Mouse (Mus musculus) embryonic stem cell, embryonic (primary cell): ENCODE results near the gene Nlk.
"Not testable (repeated sequence)": the region's sequence is repeated elsewhere in the genome, so short reads cannot be mapped to it uniquely, and the experiment has no call there.

Experiments
- CTCF ChIA-PET, 4 experiments: fragments of 300-600 bp in 2 of 4; fragments of 350-600 bp in 2 of 4; sonication (Branson Sonifier 250); formaldehyde crosslinking; loops; one replicate each; lab custom pipeline; 2022; ENCODE audit warnings: inconsistent platforms in 2 of 4; lab: Charles Lee
- POLR2A ChIA-PET, 4 experiments: fragments of 300-600 bp in 2 of 4; fragments of 350-600 bp in 2 of 4; sonication (Branson Sonifier 250); formaldehyde crosslinking; loops; one replicate each; lab custom pipeline; 2022; ENCODE audit warnings: antibody characterized with exemption in 4 of 4, inconsistent platforms in 1 of 4; lab: Charles Lee

Gene Nlk

DNA sequence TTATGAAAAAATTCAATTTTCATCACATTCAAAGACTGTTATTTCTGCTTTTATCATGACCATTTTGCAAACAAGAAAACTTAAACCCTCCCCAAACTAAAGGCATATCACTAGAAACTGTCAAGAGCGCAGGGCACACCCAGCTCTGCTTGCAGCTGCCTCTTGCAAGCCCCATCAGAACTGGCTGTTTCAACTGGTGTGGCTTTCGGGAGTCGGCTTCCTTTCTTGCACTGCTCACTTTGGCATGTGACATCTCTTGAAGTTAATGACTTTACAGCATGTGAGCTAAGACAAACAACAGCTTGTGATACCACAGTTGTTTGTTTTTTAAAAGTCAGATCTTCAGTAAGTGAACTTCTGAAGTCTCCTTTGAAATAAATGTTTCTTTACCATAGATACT lies 72.8 kb downstream of the Nlk start:
- ChIA-PET POLR2A (no interaction called here), CTCF (interaction anchor here in 1 of 4 experiments (0.5 kb wide), 1 partner anchor 1176 kb away, joined by 3 read pairs; no protein-coding TSS in a partner anchor)

DNA sequence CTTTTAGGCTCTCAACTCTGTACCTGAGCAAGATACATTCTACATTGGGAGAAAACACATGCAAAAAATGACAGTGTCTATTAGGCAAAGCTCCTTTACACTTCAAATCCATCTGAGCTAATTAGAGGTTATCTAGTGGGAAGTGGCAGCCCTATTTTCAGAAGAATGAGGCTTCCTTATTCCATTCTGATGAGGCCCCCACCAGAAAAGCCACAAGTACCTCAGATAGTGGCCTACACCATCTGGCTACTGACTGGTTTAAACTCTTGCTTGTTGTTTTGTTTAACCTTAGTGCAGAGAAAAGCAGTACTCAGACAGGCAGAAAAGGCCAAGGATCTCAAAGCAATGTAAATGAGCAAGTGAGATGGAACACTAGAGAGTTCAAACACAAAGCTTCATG lies 75.2 kb downstream of the Nlk start:
- ChIA-PET POLR2A (interaction anchor here in 3 of 4 experiments (0.6 to 1.4 kb wide), 4 partner anchors 22 to 138 kb away, joined by 3 to 4 read pairs (median 4); no protein-coding TSS in a partner anchor), CTCF (no interaction called here)

DNA sequence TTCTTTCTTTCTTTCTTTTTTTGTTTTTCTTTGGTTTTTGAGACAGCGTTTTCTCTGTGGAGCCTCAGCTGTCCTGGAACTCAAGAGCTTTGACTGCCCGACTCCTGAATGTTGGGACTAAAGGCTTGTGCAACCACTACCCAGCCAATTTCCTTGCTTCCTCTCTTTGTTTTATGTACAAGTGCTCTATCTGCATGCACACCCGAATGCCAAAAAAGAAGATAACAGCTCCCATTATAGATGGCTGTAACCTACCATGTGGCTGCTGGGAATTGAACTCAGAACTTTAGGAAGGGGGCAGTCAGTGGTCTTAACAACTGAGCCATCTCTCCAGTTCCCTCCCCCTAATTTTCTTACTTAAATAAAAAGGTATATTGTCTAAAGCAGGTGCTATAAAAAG lies 77.0 kb downstream of the Nlk start:
- POLR2A ChIA-PET: interaction anchor here in 1 of 4 experiments (1.4 kb wide), 1 partner anchor 29 kb away, joined by 4 read pairs; no protein-coding TSS in a partner anchor
- CTCF ChIA-PET: interaction anchor here in 1 of 4 experiments (0.7 kb wide), 1 partner anchor 156 kb away, joined by 4 read pairs; no protein-coding TSS in a partner anchor

DNA sequence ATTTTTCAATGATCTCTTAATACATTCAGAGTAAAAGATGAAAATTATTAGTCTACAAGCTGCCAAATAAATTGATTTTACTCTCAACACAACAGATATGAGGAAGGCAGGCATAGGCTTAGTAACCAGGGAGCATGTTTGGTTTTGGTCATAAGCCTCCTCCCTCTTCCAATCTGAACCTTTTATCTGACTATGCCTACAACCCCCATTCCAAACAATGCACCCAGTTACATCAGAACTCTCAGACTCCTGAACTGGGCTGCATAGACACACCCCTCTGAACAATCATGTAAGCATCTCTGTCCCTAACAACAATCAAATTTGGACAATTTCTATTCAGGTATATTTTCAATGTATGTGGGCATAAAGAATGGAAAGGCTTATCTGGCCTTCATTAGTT lies 85.9 kb downstream of the Nlk start:
- CTCF ChIA-PET: interaction anchor here in 1 of 4 experiments (0.5 kb wide), 1 partner anchor 159 kb away, joined by 8 read pairs; no protein-coding TSS in a partner anchor
- POLR2A ChIA-PET: no interaction called here

DNA sequence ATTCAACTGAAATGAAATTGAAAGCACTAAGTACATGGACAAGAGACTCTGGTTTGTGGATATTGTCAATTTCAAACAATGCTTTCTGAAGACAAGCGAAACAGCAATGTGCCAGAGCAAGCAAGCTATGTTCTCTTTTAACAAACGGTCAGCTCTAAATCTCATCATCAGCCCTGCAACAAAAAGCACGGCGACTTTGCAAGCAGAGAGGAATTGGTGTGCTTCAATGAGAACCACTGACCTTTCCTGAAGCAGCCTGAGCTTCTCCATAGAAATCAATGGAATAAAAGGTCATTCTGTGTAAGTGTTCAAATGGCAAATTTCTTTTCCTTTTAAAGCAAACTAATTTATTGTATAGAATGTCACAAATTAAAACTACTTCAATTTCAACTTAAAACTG lies 87.5 kb downstream of the Nlk start:
- ChIA-PET POLR2A (interaction anchor here in 2 of 4 experiments (0.6 to 1.1 kb wide), 2 partner anchors 8 to 17 kb away, joined by 3 read pairs; no protein-coding TSS in a partner anchor), CTCF (interaction anchor here in 2 of 4 experiments (0.5 to 0.8 kb wide), 2 partner anchors 203 to 818 kb away, joined by 4 to 5 read pairs; no protein-coding TSS in a partner anchor)

DNA sequence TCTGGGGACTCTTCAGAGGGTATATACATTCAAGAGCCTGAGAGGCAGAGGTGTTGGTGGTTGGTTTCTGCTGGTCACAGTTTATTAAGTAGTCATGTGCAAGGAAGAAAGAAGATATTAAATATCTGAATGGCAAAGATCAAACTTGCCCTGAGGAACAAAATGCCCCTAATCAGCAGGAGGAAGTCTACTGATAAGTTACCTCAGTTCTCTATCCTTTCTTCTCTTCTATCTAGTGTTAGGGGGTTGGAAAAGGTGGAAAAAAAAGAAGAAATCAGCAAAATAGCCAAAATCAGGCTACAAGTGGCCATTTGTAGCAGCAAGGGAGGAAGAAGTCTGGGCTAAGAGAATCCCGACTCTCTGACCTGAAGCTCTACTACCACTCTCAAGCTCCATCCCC lies 92.3 kb downstream of the Nlk start:
- POLR2A ChIA-PET: interaction anchor here in 1 of 4 experiments (0.8 to 1.8 kb wide), 3 partner anchors 9 to 93 kb away, joined by 3 to 6 read pairs (median 4); no protein-coding TSS in a partner anchor
- CTCF ChIA-PET: no interaction called here

DNA sequence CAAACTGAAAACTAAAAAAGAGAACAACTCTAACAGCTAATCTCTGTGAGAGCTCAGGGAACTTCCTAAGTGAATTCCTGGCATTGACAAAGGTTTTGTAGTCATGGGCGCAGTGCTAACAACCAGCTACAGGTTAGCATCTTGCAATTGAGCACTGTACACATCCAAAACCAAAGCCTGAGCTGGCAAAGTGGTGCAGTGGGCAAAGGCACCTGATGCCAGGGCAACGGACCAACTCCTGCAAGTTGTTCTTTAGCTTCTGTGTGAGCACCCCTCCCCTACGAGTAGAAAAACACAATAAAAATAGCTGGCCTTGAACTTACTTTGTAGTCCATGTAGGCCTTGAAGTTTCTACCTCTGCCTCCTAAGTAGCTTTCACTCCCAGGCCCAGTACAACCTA lies 94.4 kb downstream of the Nlk start:
- POLR2A ChIA-PET: interaction anchor here in 1 of 4 experiments (1.0 kb wide), 1 partner anchor 14 kb away, joined by 3 read pairs; no protein-coding TSS in a partner anchor
- CTCF ChIA-PET: interaction anchor here in 1 of 4 experiments (1.2 kb wide), 1 partner anchor 320 kb away, joined by 3 read pairs; no protein-coding TSS in a partner anchor

DNA sequence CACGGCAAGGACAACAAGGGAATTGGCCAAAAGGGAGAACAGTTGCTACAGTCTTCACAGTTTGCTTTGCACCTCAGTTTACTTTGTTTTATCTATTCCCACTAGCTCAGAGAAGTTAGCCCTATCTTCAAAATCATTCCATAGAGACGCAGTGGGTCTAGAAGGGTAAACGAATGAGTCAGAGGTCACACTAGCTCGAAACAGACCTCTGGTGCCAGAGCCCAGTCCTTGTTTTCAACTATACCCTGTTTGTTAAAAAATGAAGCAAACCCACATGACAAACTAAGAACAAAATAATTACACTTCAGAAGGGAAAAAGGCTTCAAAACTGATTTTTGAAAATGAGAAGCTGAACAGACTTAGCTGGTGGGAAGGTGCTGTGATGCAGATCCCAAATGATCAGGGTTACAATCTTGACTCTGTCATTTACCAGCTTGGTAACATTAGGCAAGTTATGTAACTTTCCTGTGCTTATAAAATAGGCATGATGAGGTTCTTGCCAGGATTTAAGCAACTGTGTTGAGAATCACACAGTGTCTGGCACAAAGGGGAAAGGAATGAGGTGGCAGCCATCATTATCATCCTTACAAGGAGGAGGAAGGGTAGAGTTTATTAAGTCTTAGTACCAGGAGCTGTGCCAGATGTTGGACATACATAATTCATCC lies 96.1 kb downstream of the Nlk start:
- ChIA-PET POLR2A (interaction anchor here in 1 of 4 experiments (0.7 kb wide), 1 partner anchor 9 kb away, joined by 3 read pairs; no protein-coding TSS in a partner anchor), CTCF (interaction anchor here in 1 of 4 experiments (0.5 kb wide), 1 partner anchor 190 kb away, joined by 9 read pairs; no protein-coding TSS in a partner anchor)

DNA sequence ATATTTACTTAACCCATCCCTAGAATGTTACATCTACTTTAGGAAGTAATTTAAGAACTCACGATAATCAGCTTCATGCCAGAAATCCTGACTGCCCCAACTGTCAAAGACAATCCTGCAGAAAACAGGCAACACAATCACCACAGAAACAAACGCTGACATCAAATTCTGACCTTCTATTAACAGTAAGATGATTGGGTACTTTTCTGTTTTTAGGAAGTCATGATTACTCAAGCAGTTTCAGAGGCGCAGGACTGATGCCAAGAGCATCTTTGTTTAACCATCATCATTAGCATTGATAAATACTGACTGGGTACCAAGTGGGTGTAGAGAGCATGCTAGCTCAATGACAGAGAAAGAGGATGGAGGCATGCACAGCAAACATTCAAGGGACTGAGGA lies 96.7 kb downstream of the Nlk start:
- CTCF ChIA-PET: no interaction called here
- POLR2A ChIA-PET: no interaction called here

DNA sequence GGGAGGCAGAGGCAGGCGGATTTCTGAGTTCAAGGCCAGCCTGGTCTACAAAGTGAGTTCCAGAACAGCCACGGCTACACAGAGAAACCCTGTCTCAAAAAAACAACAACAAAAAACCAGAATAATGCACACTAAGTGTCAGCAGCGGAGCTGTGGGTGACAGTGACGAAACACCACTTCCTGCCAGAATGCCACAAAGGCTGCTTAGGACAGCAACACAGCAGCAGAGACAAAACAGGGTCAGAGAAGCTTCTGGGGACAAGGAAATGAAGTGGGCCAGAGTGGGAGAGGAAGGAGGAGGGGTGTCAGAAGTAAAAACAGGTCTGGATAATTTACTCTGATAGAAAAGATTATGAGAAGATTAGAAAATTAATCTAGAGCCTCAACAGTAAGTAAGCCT lies 97.1 kb downstream of the Nlk start:
- ChIA-PET POLR2A (interaction anchor here in 1 of 4 experiments (1.2 kb wide), 1 partner anchor 172 kb away, joined by 3 read pairs; no protein-coding TSS in a partner anchor), CTCF (interaction anchor here in 1 of 4 experiments (0.7 kb wide), 1 partner anchor 11 kb away, joined by 17 read pairs; no protein-coding TSS in a partner anchor)

DNA sequence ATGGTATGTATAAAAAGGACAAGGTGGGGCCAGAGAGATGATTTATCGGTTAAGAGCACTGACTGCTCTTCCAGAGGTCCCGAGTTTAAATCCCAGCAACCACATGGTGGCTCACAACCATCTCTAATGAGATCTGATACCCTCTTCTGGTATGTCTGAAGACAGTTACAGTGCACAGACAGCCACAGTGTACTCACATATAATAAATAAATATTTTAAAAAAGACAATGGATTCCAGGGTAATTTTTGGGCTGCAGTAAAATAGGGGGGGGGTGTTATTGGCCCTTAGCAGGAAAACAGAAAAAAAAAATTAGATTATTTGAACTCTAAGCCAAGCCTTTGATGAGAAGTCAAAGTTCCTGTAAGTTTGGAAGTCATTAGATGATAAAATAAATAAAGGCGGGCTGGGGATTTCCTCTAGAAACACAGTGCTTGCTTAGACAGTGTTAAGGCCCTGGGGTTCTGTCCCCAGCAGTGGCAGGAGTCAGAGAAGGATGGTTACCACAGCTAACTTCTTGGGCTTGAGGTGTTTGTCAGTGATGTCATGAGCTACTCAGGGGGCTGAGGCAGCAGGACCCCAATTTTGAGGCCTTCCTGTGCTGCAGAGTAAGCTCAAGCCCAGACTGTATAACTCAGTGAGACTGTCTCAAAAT lies 98.3 kb downstream of the Nlk start:
- POLR2A ChIA-PET: interaction anchor here in 2 of 4 experiments (0.7 to 1.2 kb wide), 3 partner anchors 98 to 542 kb away, joined by 3 read pairs; partner anchors contain the start of gene Nlk (in 1 of the 2)
- CTCF ChIA-PET: no interaction called here

DNA sequence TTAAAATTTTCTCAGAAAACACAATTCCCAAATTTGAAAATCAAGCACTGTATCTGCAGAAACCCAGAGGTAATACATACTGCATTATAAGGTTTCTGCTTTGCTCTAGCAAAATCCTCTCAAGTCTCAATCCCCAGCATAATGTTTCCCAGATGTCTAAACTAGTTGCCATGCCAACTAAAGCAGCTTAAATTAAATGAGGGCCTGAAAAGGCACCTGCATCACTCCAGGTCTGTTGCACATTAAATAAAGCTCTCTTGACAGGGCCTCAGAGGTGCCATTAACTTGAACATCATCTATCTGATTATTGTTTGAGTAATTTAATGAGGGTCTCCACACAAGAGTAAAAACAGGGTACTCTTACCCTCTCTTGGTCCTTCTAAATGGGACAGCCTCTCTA lies 100.4 kb downstream of the Nlk start:
- POLR2A ChIA-PET: no interaction called here
- CTCF ChIA-PET: no interaction called here

DNA sequence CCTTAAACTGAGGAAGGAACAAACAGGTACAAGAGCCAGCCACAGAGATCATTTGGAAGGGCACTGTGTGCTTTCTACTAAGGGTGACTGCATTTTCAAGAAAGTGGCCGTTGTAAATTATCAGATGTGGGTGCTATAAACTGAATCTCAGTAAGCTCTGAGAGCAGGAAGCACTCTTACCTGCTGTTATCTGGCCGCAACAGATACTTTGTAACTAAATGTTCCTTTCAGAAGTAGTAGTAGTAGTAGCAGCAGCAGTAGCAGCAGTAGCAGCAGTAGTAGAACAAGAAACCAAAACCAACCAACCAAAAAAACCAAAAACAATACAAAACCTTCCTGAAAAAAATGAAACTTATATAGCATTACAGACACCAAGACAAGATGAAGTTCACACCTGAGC lies 101.4 kb downstream of the Nlk start:
- POLR2A ChIA-PET: interaction anchor here in 1 of 4 experiments (0.6 kb wide), 1 partner anchor 12 kb away, joined by 4 read pairs; no protein-coding TSS in a partner anchor

DNA sequence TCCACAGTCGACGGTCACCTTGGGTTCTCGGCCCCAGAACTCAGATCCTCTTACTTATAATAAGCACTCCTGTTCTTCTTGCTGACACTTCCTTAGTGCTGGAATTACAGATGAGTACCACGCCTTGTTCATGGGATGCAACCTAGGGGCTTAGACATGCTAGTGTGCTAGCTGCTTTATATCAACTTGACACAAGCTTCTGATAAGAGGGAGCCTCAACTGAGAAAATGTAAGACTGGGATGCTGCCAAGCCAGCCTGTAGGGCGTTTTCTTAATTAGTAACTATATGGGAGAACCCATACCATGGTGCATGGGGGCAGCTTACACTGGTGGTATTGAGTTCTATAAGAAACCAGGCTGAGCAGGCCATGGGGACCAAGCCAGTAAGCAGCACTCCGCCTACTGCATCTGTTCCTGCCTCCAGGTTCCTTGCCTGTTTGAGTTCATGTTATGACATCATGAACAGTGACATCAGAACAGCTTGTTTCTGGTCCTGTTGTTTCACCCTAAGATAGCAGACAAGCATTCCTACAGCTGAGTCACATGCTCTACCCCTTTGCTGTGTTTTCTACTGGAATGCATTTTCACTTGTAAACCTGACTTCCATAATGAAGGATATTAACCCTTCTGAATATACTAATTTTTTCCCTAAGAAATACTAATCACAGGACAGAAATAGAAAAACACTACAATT lies 102.8 kb downstream of the Nlk start:
- ChIA-PET CTCF (interaction anchor here in 1 of 4 experiments (0.6 kb wide), 1 partner anchor 219 kb away, joined by 8 read pairs; no protein-coding TSS in a partner anchor), POLR2A (interaction anchor here in 1 of 4 experiments (1.3 kb wide), 1 partner anchor 12 kb away, joined by 3 read pairs; no protein-coding TSS in a partner anchor)

More for the DNA sequence above, 101.4 kb downstream of the Nlk start:
- CTCF ChIA-PET: no interaction called here

DNA sequence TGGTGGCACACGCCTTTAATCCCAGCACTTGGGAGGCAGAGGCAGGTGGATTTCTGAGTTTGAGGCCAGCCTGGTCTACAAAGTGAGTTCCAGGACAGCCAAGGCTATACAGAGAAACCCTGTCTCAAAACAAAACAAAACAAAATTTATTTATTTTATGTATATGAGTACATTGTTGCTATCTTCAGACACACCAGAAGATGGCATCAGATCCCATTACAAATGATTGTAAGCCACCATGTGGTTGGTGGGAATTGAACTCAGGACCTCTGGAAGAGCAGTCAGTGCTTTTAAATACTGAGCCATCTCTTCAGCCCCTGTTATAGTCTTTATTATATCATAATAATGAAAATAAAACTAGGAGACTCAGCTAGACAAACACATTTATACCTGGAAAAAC lies 109.5 kb downstream of the Nlk start:
- CTCF ChIA-PET: interaction anchor here in 1 of 4 experiments (1.3 kb wide), 1 partner anchor 309 kb away, joined by 3 read pairs; no protein-coding TSS in a partner anchor
- POLR2A ChIA-PET: not testable (repeated sequence)

DNA sequence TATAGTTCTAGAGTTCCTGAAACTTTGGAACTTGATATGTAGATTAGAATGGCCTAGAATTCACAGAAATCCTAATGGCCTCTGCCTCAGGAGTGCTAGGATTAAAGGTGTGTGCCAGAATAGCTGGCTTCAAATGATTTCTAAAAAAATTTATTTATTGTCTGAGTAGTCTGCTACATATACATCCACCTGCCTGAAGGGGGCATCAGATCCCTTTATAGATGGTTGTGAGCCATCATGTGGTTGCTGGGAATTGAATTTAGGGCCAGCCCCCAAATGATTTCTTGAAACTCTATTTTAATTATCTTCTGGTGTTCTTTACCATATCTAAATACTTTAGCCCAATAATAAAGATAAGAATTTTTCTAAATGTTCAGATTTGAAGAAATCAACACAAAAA lies 111.1 kb downstream of the Nlk start:
- POLR2A ChIA-PET: interaction anchor here in 1 of 4 experiments (0.5 kb wide), 1 partner anchor 284 kb away, joined by 3 read pairs; no protein-coding TSS in a partner anchor
- CTCF ChIA-PET: interaction anchor here (0.6 to 1.7 kb wide), 8 partner anchors 45 to 370 kb away, joined by 3 to 14 read pairs (median 4); no protein-coding TSS in a partner anchor

DNA sequence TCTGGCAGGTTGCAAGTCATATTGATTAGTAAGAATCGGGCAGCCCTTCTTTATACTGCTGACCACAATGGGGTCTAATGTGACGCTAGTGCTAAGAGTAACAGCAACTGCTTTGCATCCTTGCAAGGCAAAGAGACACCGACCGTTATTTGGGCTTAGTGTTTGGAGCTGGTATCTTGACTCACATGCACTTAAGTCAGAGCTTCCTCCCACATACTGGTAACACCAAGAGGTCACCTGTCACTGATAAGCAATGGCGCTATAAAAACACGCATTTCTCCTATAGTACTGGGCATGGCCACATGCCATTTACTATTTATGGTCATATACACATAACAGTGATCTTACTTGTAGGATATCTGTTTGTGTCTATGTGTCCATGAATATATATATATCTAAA lies 114.3 kb downstream of the Nlk start:
- CTCF ChIA-PET: interaction anchor here in 1 of 4 experiments (1.2 kb wide), 1 partner anchor 22 kb away, joined by 4 read pairs; no protein-coding TSS in a partner anchor
- POLR2A ChIA-PET: interaction anchor here in 1 of 4 experiments (0.6 to 1.2 kb wide), 3 partner anchors 28 to 757 kb away, joined by 3 to 4 read pairs (median 3); partner anchors contain the start of gene Nf1

DNA sequence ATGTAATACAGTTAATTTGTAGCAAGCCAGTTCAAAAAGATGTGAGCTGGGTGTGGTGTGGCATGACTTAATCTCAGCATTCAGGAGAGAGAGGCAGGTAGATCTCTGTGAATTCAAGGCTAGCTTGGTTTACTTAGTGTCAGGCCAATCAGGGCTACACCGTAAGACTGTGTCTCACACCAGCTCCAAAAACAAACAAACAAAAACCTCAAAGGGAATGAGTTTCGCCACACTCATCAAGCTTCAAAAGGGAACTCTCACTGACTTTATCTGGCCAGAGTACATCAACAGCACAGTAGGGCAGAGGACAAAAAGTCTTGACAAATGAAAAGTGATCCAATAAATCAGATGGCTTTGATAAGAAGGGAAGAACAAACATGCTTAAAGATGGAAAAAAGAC lies 122.2 kb downstream of the Nlk start:
- POLR2A ChIA-PET: interaction anchor here in 2 of 4 experiments (1.0 kb wide), 2 partner anchors 17 to 39 kb away, joined by 3 read pairs; partner anchors contain the start of genes Ift20 (in 1 of the 2) and Tnfaip1 (in 1 of the 2)
- CTCF ChIA-PET: interaction anchor here in 3 of 4 experiments (1.0 to 2.5 kb wide), 5 partner anchors 15 to 348 kb away, joined by 3 to 11 read pairs (median 3); no protein-coding TSS in a partner anchor
